Mouse (Mus musculus) kidney, embryonic 16.5 days (tissue): ENCODE results near the gene Aen. TPM values are rescaled to one million over a fixed set of nuclear protein-coding genes. Genes with fewer than 3 reads are reported as not detected.

Source experiments
- ATAC-seq: fragments of 200-750 bp; cut with Nextera tagmentation; 2 replicates; pipeline ENCODE4 v1.8.0; 2017; ENCODE audit warnings: moderate TSS enrichment; ENCODE audit not compliant: low FRiP score, low TSS enrichment
- H3K27ac ChIP-seq: fragments of 300-500 bp; sonication (generic); 2 replicates; pipeline ENCODE4 v1.5.1; 2014; ENCODE audit warnings: low read length
- H3K27me3 ChIP-seq: fragments of 300-500 bp; sonication (generic); 2 replicates; pipeline ENCODE4 v1.6.1; 2014; ENCODE audit warnings: low read length, control low read depth, mixed read lengths; ENCODE audit not compliant: insufficient read depth
- H3K36me3 ChIP-seq: fragments of 300-500 bp; sonication (generic); 2 replicates; pipeline ENCODE4 v1.6.1; 2014; ENCODE audit warnings: low read length, control low read depth, mixed read lengths; ENCODE audit not compliant: insufficient read depth
- H3K4me1 ChIP-seq: fragments of 300-500 bp; sonication (generic); 2 replicates; pipeline ENCODE4 v1.6.1; 2014; ENCODE audit warnings: low read length, control low read depth, mixed read lengths; ENCODE audit not compliant: insufficient read depth
- H3K4me2 ChIP-seq: fragments of 300-500 bp; sonication (generic); replicated peaks from 2 replicates; pipeline ENCODE4 v1.6.1; 2014; ENCODE audit warnings: low read depth, low read length
- H3K4me3 ChIP-seq: fragments of 300-500 bp; sonication (generic); 2 replicates; pipeline ENCODE4 v1.5.1; 2014; ENCODE audit warnings: mild to moderate bottlenecking, low read length
- H3K9ac ChIP-seq: fragments of 300-500 bp; sonication (generic); replicated peaks from 2 replicates; pipeline ENCODE4 v1.6.1; 2014; ENCODE audit warnings: low read length
- H3K9me3 ChIP-seq: fragments of 300-500 bp; sonication (generic); 2 replicates; pipeline ENCODE4 v1.6.1; 2016; ENCODE audit warnings: low read length, control low read depth
- WGBS: fragments of 180-500 bp; shearing (Covaris S2); extraction: QIAGEN DNeasy Blood & Tissue Kit; methylation state at CpG from one replicate; pipeline ENCODE4 v1.1.7; 2014; 5-methylcytosine and 5-hydroxymethylcytosine counted together
- polyA plus RNA-seq: library from polyadenylated mRNA; unstranded; fragments of >200 nt; fragmentation: Nextera tagmentation; extraction: Ambion mirVana; gene quantifications from 2 replicates; pipeline ENCODE4 v1.2.1, GENCODE M21; 2015

Gene Aen
- polyA plus RNA-seq, 1 experiment from 2014 or later: 48.0 TPM

DNA sequence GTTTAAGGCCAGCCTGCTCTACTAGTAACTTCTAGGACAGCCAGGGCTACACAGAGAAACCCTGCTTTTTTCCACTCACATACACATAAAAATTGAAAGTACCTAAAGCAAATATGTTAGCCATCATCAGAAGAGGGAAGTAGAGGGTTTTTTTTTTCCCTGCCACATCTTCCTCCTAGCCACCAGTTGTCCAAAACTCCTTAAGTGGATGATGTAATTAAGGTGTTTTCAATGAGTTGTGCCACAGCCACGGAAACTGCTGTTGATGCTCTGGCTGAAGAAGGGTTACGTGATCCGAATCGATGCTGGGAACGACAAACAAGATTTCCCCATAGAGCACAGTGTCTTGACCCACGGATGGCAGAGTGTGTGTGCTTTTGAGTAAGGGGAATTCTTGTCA is 23.3 kb upstream of the Aen start:
- no peak overlapping the region for H3K4me2 ChIP-seq
- H3K4me3 ChIP-seq: no peak overlapping the region
- WGBS: 84% methylated on average over 6 of the region's 6 CpGs
- no peaks in the 10 kb centered on the region for H3K9me3 ChIP-seq
- H3K36me3 ChIP-seq: no peaks in the 10 kb centered on the region
- H3K9ac ChIP-seq: no peak overlapping the region
- H3K4me1 ChIP-seq: no peaks in the 10 kb centered on the region
- no peak for ATAC-seq
- no peaks in the 10 kb centered on the region for H3K27me3 ChIP-seq
- H3K27ac ChIP-seq: no peak overlapping the region

DNA sequence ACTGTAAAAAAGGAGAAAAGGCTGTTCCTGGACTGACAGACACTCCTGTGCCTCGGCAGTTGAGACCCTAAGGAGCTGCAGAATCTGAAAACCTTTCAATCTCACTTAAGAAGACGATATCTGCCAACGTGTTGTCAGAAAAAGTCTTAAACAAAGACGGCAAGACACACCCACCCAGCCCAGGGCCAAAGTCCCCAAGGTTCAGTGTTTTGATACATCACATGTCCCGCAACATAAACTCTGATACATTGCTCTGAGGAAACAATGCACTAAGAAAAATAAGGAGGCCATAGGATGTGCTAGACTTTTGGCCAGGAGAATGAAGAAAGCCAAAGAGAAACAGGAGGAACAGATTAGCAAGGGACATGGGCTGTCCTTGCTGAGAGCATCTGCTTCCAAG is 22.8 kb upstream of the Aen start:
- Histone ChIP-seq H3K36me3 (no peaks in the 10 kb centered on the region), H3K4me2 (no peak overlapping the region), H3K4me3 (no peak overlapping the region), H3K4me1 (no peaks in the 10 kb centered on the region), H3K27me3 (no peaks in the 10 kb centered on the region), H3K9ac (no peak overlapping the region), H3K9me3 (no peaks in the 10 kb centered on the region), H3K27ac (no peak overlapping the region)
- ATAC-seq: no peak
- 69% methylated on average over 5 of the region's 5 CpGs for WGBS

DNA sequence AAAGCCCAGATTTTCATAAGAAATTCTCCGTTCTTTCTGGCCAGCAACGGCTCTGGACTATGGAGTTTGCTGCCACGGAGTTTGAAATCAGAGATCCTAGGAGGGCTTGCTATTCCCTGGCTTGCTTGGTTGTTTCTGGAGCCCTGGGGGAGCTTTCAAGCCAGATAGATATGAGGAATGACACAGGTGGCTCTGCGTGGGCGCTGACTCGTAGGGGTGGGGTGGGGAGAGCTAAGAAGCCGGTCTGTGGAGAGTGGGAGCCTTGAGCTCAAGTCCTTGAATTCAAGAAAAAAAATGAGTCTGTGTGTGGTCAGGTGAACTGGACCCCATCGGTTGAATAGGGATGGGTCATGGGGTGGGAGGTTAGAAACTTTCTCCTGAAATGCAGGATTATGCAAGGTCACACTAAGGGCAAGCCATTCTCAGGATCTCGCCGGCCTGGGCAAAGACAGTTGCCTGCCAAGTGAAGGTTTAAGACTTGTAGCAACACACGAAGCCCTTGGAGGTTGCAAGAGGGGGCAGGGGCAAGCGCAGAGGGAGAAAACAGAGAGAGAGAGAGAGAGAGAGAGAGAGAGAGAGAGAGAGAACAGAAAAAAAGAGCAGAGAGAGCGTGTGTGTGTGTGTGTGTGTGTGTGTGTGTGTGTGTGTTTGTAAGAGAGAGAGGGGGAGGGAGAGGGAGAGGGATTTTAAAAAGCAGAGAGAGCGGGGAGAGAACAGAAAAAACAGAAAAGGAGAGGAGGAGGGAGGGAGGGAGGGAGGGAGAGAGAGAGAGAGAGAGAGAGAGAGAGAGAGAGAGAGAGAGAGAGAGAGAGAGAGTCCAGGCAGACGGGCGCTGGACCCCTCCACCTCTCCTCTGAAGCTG is 13.8 kb upstream of the Aen start:
- H3K4me1 ChIP-seq: peaks cover 21% of the 10 kb centered on the region
- peaks cover 54% of the 10 kb centered on the region for H3K27me3 ChIP-seq
- WGBS: 14% methylated on average over 15 of the region's 16 CpGs
- H3K36me3 ChIP-seq: no peaks in the 10 kb centered on the region
- H3K4me2 ChIP-seq: peak overlapping the region; percentile 48
- no peak overlapping the region for H3K9ac ChIP-seq
- peak overlapping the region; percentile 32 for H3K4me3 ChIP-seq
- no peak for ATAC-seq
- H3K27ac ChIP-seq: no peak overlapping the region
- no peaks in the 10 kb centered on the region for H3K9me3 ChIP-seq

DNA sequence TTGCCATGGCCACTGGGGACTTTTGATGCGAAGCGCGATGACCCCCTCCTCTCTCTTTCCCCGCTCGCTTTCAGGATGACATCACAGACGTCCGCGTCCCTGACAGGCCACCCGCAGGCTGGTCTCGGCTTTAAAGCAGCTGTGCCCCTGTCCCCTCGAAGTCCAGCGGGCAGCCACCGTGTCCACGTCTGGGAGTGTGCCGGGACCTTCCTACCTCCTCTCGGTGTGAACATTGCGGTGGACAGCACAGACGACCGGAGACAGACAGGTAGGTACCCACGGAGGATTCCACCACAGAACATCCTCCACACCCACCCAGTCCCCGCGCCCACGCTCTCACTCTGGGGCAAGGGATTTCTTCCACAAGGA is 13.2 kb upstream of the Aen start:
- Histone ChIP-seq H3K36me3 (no peaks in the 10 kb centered on the region), H3K4me1 (peaks cover 21% of the 10 kb centered on the region), H3K9me3 (no peaks in the 10 kb centered on the region), H3K4me2 (peak overlapping the region; percentile 48), H3K4me3 (peak overlapping the region; percentile 32), H3K27ac (no peak overlapping the region), H3K27me3 (peaks cover 59% of the 10 kb centered on the region), H3K9ac (no peak overlapping the region)
- 3% methylated on average over 23 of the region's 23 CpGs for WGBS
- peak; percentile 55; the same call in 1 of the 2 replicates for ATAC-seq

DNA sequence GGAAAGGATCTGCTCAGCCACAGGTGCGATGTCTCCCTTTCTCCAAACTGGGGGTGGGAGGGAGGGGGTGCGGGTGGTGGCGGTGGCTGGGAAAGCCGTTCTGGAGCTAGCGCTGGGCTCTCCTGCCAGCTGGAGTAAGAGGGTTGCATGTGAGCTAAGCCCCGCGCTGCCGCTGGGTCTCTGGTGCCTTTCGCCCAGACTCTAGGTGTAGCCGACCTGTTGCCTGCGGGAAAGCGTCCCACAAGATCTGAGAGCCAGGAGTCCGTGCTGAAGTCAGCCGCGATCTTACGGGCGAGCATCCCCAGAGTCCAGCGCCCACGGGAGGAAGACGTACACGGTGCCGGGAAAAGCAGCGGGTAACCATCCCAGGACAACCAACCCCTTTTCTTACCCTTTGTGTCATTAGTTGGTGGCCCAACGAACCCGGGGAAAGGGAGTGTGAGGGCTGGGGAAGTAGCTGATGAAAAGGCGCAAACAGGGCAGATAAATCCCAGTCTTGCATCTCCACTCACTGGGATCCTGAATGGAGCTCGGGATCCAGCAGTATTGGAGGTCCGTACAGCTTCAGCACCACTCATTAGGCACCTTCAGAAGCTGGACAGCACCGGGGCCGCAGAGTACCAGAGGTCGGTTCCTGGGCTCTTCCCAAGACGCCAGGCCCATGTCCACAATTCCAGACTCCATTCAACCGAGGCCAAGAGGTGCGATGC is 12.5 kb upstream of the Aen start:
- no peaks in the 10 kb centered on the region for H3K9me3 ChIP-seq
- 0 out of 2 replicates have a peak, but pooled peaks have one; percentile 21 for ATAC-seq
- H3K4me3 ChIP-seq: peak overlapping the region; percentile 32
- peaks cover 61% of the 10 kb centered on the region for H3K27me3 ChIP-seq
- H3K36me3 ChIP-seq: no peaks in the 10 kb centered on the region
- peak overlapping the region; percentile 48 for H3K4me2 ChIP-seq
- peaks cover 21% of the 10 kb centered on the region for H3K4me1 ChIP-seq
- WGBS: 1% methylated on average over 34 of the region's 34 CpGs
- H3K27ac ChIP-seq: no peak overlapping the region
- no peak overlapping the region for H3K9ac ChIP-seq

DNA sequence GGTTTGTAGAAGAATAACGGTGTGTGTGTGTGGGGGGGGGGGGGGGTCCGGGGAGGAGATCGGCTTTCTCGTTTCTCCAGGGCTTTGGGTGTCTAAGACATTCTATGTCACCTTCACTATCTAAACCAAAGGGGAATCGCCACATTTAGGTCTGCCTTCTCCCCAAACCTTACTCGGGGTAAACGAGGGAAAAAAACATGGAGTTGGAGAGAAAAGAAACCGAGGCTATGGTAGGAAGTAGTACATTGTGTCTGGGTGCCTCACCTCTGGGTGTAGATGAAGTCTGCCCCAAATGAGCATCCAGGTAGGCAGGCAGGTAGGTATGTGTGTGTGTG is 12.0 kb upstream of the Aen start:
- WGBS: 3% methylated on average over 8 of the region's 8 CpGs

DNA sequence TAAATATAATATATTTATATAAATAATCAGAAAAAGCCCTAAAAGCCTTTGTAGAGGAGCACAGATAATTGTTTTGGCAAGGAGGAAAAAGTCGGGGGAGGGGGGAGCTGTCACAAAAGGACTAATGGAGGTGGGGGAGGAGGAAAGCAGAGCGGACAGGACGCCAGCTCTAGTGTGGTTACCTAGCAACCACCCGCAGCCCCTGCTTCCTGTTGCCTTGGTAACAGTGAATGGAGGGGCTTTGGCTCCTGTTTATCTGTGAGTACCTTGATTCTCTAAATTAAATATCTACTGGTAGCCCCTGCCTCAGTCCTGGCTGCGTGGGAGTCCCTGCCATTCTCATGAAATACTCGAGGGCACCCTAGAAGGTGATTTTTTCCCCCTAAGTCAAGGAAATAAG is 11.5 kb upstream of the Aen start:
- ATAC-seq: no peak
- Histone ChIP-seq H3K4me1 (peaks cover 21% of the 10 kb centered on the region), H3K27me3 (peaks cover 67% of the 10 kb centered on the region), H3K9ac (no peak overlapping the region), H3K4me2 (no peak overlapping the region), H3K36me3 (no peaks in the 10 kb centered on the region), H3K9me3 (no peaks in the 10 kb centered on the region), H3K27ac (no peak overlapping the region), H3K4me3 (no peak overlapping the region)
- 9% methylated on average over 6 of the region's 6 CpGs for WGBS

More for the DNA sequence above, 12.0 kb upstream of the Aen start:
- H3K9me3 ChIP-seq: no peaks in the 10 kb centered on the region
- H3K27ac ChIP-seq: no peak overlapping the region
- H3K4me1 ChIP-seq: peaks cover 21% of the 10 kb centered on the region
- H3K4me3 ChIP-seq: no peak overlapping the region
- H3K9ac ChIP-seq: no peak overlapping the region
- ATAC-seq: no peak
- H3K27me3 ChIP-seq: peaks cover 67% of the 10 kb centered on the region
- H3K36me3 ChIP-seq: no peaks in the 10 kb centered on the region
- H3K4me2 ChIP-seq: no peak overlapping the region

DNA sequence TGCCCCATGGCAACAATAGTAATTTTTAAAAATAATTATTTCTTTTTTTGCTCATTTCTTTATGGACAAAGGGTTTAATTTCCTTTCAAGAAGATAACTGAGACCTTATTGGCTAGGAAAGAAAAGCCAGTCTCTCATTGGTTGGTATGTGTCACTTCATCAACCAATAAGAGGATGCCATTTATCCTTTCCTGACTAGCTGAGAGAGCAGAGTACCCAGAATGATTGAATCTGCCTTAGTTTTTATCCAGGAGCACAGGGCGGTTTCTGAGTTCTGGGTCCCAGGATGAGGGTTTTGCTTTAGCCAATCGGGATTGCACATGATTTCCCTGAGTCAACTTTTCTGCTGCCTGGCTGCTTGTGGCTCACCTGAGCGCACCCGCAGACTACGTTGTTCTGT is 10.2 kb upstream of the Aen start:
- no peaks in the 10 kb centered on the region for H3K9me3 ChIP-seq

DNA sequence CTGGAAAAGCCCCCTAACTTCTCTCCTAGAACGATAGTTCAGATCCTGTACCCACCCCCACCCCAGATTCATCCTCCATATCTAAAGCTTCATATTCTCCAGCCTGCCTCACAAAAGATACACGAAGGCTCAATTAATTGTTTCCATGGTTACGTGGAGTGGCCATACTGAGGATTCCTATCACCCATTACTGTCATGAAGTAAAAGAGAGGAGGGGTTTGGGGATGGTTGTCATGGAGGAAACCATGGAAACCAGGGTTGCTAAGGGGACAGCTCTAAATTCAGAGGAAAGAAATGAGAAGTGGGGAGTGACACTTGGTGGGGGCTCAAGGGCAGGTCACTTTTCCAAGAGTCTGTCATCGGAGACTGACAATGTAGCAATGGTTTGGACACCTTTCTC is 9.2 kb upstream of the Aen start:
- WGBS: 83% methylated on average over 4 of the region's 4 CpGs
- H3K4me1 ChIP-seq: peaks cover 20% of the 10 kb centered on the region
- H3K4me2 ChIP-seq: no peak overlapping the region
- no peak overlapping the region for H3K9ac ChIP-seq
- no peak overlapping the region for H3K4me3 ChIP-seq
- H3K36me3 ChIP-seq: no peaks in the 10 kb centered on the region
- no peaks in the 10 kb centered on the region for H3K9me3 ChIP-seq
- H3K27me3 ChIP-seq: peaks cover 61% of the 10 kb centered on the region
- ATAC-seq: no peak
- no peak overlapping the region for H3K27ac ChIP-seq

More for the DNA sequence above, 10.2 kb upstream of the Aen start:
- Histone ChIP-seq H3K4me1 (peaks cover 21% of the 10 kb centered on the region), H3K9ac (no peak overlapping the region), H3K4me3 (no peak overlapping the region), H3K36me3 (no peaks in the 10 kb centered on the region), H3K4me2 (no peak overlapping the region), H3K27ac (no peak overlapping the region), H3K27me3 (peaks cover 69% of the 10 kb centered on the region)
- 73% methylated on average over 5 of the region's 5 CpGs for WGBS
- no peak for ATAC-seq

DNA sequence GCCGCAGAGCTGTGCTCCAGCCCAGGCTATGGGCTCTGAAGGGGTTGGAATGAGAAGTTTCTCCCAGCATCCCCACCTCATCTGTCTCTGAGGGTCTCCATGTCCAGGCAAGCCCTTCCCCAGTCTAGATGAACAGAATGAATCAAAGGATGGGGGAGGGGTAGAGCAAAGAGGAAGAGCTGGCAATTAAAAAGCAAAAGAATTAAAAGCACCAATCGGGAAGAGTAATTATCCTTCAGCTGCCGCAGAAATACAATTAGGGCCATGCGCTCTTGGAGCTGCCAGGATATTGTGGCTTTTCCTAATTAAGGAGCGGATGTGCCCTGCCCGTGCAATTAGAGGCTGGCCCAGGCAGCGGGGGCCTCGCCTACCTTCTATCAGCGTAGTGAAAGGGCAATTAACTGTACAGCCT is 8.2 kb upstream of the Aen start:
- H3K9me3 ChIP-seq: no peaks in the 10 kb centered on the region
- no peak overlapping the region for H3K4me2 ChIP-seq
- 15% methylated on average over 9 of the region's 9 CpGs for WGBS
- H3K36me3 ChIP-seq: no peaks in the 10 kb centered on the region
- peaks cover 54% of the 10 kb centered on the region for H3K27me3 ChIP-seq
- peaks cover 14% of the 10 kb centered on the region for H3K4me1 ChIP-seq
- H3K27ac ChIP-seq: no peak overlapping the region
- ATAC-seq: no peak
- no peak overlapping the region for H3K4me3 ChIP-seq
- H3K9ac ChIP-seq: no peak overlapping the region
